Mouse (Mus musculus) ES-Bruce4 (cell line): ENCODE data around the gene Abhd4. TPM values are rescaled to one million over a fixed set of nuclear protein-coding genes. Genes with fewer than 3 reads are reported as not detected.

Experiments
- H3K27ac ChIP-seq: 2 replicates; pipeline ENCODE4 v1.5.1; 2012; ENCODE audit warnings: low read length, inconsistent platforms; ENCODE audit not compliant: insufficient read depth
- H3K27me3 ChIP-seq: 2 replicates; pipeline ENCODE4 v1.6.1; 2012; ENCODE audit warnings: mild to moderate bottlenecking, low read length, inconsistent platforms; ENCODE audit not compliant: control insufficient read depth, poor library complexity, insufficient read depth, severe bottlenecking
- H3K36me3 ChIP-seq: 2 replicates; pipeline ENCODE4 v1.6.1; 2012; ENCODE audit warnings: inconsistent platforms, mild to moderate bottlenecking, low read length, moderate library complexity; ENCODE audit not compliant: control insufficient read depth, poor library complexity, insufficient read depth, severe bottlenecking
- H3K4me1 ChIP-seq: one replicate; pipeline ENCODE4 v1.8.1; 2011; ENCODE audit warnings: low read length; ENCODE audit not compliant: control insufficient read depth, insufficient read depth
- H3K4me3 ChIP-seq: 2 replicates; pipeline ENCODE4 v1.5.1; 2011; ENCODE audit warnings: low read depth, mild to moderate bottlenecking, low read length
- H3K9ac ChIP-seq: 2 replicates; pipeline ENCODE4 v1.6.1; 2012; ENCODE audit warnings: low read depth, mild to moderate bottlenecking, inconsistent platforms; ENCODE audit not compliant: poor library complexity, severe bottlenecking
- H3K9me3 ChIP-seq: replicated peaks from 2 replicates; pipeline ENCODE4 v1.6.1; 2012; ENCODE audit warnings: mild to moderate bottlenecking, low read length, inconsistent platforms; ENCODE audit not compliant: control insufficient read depth, poor library complexity, insufficient read depth, severe bottlenecking
- CTCF ChIP-seq: IDR thresholded peaks from one replicate; pipeline ENCODE4 v1.8.1; 2011; ENCODE audit warnings: low read depth, low read length
- EP300 ChIP-seq: IDR thresholded peaks from 2 replicates; pipeline ENCODE4 v1.6.1; 2011; ENCODE audit warnings: low read depth, low read length; ENCODE audit not compliant: insufficient read depth
- POLR2A ChIP-seq: IDR thresholded peaks from one replicate; pipeline ENCODE4 v1.8.1; 2011; ENCODE audit warnings: low read length; ENCODE audit not compliant: insufficient read depth
- polyA plus RNA-seq: library from polyadenylated mRNA; stranded (reverse); fragments of >200 nt; gene quantifications from 2 replicates; pipeline ENCODE4 v1.2.4, GENCODE M21; 2011; ENCODE audit warnings: low read depth; ENCODE audit not compliant: missing spikeins, insufficient read depth, insufficient read length

Abhd4 gene
- polyA plus RNA-seq, 1 experiment, result 102 TPM

GRCm38 (mm10) chr14:54300136-54300535, 46.1 kb downstream of the Abhd4 start:
- H3K4me1 ChIP-seq, result no peaks in the 10 kb centered on the region
- H3K36me3 ChIP-seq, result no peaks in the 10 kb centered on the region
- no peak overlapping the region for H3K9ac ChIP-seq
- TF ChIP-seq EP300 (no peak), POLR2A (no peak), CTCF (no peak)
- H3K9me3 ChIP-seq, result no peaks in the 10 kb centered on the region
- no peaks in the 10 kb centered on the region for H3K27me3 ChIP-seq
- no peak overlapping the region for H3K4me3 ChIP-seq
- no peak overlapping the region for H3K27ac ChIP-seq

- no peaks in the 10 kb centered on the region for H3K27me3 ChIP-seq
- H3K4me3 ChIP-seq, result no peak overlapping the region
- no peak overlapping the region for H3K9ac ChIP-seq
- H3K9me3 ChIP-seq, result no peaks in the 10 kb centered on the region
- no peak overlapping the region for H3K27ac ChIP-seq
- no peaks in the 10 kb centered on the region for H3K4me1 ChIP-seq
- TF ChIP-seq CTCF (no peak), EP300 (no peak), POLR2A (no peak)
- H3K36me3 ChIP-seq, result no peaks in the 10 kb centered on the region
Measured at GRCm38 (mm10) chr14:54300676-54301075, 46.7 kb downstream of the Abhd4 start.

GRCm38 (mm10) chr14:54311763-54312162, 57.8 kb downstream of the Abhd4 start:
- TF ChIP-seq POLR2A (no peak), CTCF (no peak), EP300 (no peak)
- no peaks in the 10 kb centered on the region for H3K4me1 ChIP-seq
- H3K36me3 ChIP-seq, result no peaks in the 10 kb centered on the region
- no peak overlapping the region for H3K9ac ChIP-seq
- H3K27ac ChIP-seq, result no peak overlapping the region
- no peaks in the 10 kb centered on the region for H3K27me3 ChIP-seq
- H3K9me3 ChIP-seq, result peaks cover 7% of the 10 kb centered on the region
- H3K4me3 ChIP-seq, result no peak overlapping the region

Other genes with a start within 250 kb of the Abhd4 start
- 119 and 129 TPM in 2 replicates for gene Dad1, start 84 bp upstream of the Abhd4 start, polyA plus RNA-seq
- gene Olfr49, start 30.8 kb downstream of the Abhd4 start, polyA plus RNA-seq, result not detected in 2 replicates
- 86.1 and 96.4 TPM in 2 replicates for gene Oxa1l, start 106.6 kb downstream of the Abhd4 start, polyA plus RNA-seq
- gene Slc7a7, start 163.6 kb downstream of the Abhd4 start, polyA plus RNA-seq, result 46.6 and 47.7 TPM in 2 replicates
- 114 and 115 TPM in 2 replicates for gene Mrpl52, start 172.7 kb downstream of the Abhd4 start, polyA plus RNA-seq
- 50.4 and 60.7 TPM in 2 replicates for gene Mmp14, start 177.4 kb downstream of the Abhd4 start, polyA plus RNA-seq
- 22.9 and 25.8 TPM in 2 replicates for gene Lrp10, start 209.9 kb downstream of the Abhd4 start, polyA plus RNA-seq
- gene Rem2, start 221.9 kb downstream of the Abhd4 start, polyA plus RNA-seq, result 2.6 and 4.0 TPM in 2 replicates